Comparison of ENCODE assay signal across 14 mouse cellular contexts in the genomic region with DNA sequence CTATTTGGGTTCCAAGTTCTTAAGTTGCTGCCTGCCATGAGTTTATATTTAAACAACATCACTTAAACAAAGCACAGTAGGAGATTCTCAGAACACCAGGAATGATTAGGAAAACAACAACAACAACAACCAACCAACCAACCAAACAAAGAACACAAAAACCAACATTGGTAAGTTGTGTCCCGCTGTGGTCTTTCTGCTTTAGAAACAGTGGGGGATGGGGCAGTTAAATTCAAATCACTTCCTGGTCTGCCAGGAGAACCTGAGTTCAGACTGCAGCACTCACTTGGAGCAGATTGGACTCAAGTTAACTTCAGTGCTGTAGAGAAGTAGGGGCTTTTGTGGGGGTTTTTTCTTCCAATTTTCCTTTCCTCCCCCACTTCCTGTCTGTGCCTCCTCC.
"Had no signal": no experiment of that assay in that cellular context is flagged by ENCODE, and none has a peak within 500 bp of the region (broad histone marks: within the 10 kb centered on the region; RNA-seq: fewer than 3 reads in every experiment).

No protein-coding gene starts in this region.

- H3K4me1 ChIP-seq: liver, embryonic 13.5 days; stomach, embryonic 15.5 days had no signal

- H3K36me3 ChIP-seq: liver, embryonic 13.5 days; stomach, embryonic 15.5 days had no signal

- H3K4me2 ChIP-seq: liver, embryonic 13.5 days; midbrain, embryonic 11.5 days; stomach, embryonic 15.5 days had no signal

- DNase-seq: kidney, adult 9 months; kidney, postnatal 25 days; layer of hippocampus, adult 9-11 months; liver, embryonic 13.5 days; lung, adult 2 months; lung, postnatal 14 days; lung, postnatal 4 days; retina, postnatal 1 day; right cerebral cortex, postnatal 25 days; spleen, adult 18-20 months; thymus, postnatal 25 days had no signal

- H3K27ac ChIP-seq: layer of hippocampus, adult 2 months; liver, embryonic 13.5 days; stomach, embryonic 15.5 days had no signal

- H3K9ac ChIP-seq: liver, embryonic 13.5 days; stomach, embryonic 15.5 days had no signal

- H3K27me3 ChIP-seq: liver, embryonic 13.5 days; stomach, embryonic 15.5 days had no signal

- H3K4me3 ChIP-seq: layer of hippocampus, adult 2 months; liver, embryonic 13.5 days; stomach, embryonic 15.5 days had no signal

- H3K9me3 ChIP-seq: liver, embryonic 13.5 days; stomach, embryonic 15.5 days had no signal
